Mouse (Mus musculus) left cerebral cortex, postnatal 4 days (tissue): ENCODE measurements at regions not wholly inside any gene's neighbourhood (a gene's known extent, or its start where the extent isn't known, plus 50 kb on each side); places are given as distances from the start of the nearest gene placed in this dataset.
A peak's percentile ranks its signal among the peaks of the same experiment; 100 is the strongest.

Experiments
- DNase-seq: peaks from one replicate; pipeline ENCODE4 v3.0.0-alpha.2; 2022
- intact Hi-C: fragments of 180-260 bp; cut with DNase I; formaldehyde crosslinking; loops from one replicate; pipeline ENCODE4 v1.15.1; 2025

DNA sequence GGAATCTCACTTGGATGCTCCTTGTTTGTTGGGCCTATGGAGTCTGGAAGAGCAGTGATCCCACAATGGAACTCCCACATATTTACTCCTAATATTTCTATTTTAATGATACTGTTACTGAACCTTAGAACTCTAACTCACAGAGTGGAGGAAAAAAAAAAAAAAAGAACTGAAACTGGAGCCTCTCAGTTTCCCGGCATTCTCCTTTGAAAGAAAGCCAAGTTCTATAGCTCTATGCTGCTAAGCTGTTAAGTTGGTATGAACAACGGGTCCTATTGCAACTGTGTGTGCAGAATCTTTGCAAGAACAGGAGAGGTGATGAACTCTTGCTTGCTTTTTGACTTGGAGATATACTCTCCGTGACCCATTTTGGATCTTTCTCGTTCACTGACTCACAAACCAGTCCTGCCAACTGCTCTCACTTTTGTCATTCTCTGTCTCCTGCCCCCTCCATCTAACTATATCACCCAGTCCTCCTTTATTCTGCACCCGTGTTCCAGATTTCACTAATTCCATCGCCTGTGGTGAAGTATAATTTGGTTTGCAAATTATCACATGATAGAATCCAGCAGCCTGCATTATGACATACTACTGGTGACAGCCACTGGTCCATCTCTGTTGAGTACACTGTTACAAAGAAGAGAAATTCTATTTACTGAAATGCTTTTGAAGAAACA is 92.6 kb upstream of the Ctsc start:
- intact Hi-C loops: no loop called here
- DNase-seq: no peak

DNA sequence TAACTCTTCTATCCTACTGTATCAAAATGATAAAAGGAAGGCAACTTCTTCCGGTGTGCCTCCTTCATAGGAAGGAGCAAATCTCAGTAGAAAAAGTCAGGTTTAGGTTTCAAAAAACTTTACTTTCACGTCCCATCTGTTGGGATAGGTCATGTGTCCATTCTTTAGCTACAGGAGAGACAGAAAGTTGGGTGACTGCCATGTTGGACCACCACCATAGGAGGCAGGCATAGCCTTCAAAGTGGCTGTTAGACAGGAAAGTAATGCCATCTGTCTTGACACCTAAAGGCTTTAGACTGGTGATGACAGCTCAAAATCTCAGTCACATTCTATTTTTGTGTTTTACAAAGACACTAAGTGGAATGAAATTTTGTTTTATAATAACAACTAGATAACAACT is 90.3 kb upstream of the Ctsc start:
- DNase-seq: peak; percentile 40
- intact Hi-C loops: no loop called here

DNA sequence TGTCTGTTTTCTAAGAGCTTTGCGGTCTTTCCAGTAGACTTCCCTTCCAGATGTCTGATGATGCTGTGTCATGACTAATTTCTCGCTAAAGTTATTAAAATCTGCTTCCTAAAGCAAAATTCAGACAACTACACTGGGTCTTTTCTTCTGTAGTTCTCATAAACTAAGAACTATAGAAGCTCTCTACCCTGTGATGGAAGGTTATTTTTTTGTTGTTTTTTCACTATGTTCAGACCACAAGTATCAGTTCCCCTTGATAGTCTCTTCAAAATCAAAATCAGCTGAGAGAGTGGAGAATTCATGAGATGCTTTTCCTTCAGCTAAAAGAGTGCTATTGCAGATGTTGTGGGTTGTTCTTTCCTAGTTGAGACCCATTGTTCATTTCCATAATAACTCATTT is 85.1 kb upstream of the Ctsc start:
- intact Hi-C loops: no loop called here
- DNase-seq: no peak

DNA sequence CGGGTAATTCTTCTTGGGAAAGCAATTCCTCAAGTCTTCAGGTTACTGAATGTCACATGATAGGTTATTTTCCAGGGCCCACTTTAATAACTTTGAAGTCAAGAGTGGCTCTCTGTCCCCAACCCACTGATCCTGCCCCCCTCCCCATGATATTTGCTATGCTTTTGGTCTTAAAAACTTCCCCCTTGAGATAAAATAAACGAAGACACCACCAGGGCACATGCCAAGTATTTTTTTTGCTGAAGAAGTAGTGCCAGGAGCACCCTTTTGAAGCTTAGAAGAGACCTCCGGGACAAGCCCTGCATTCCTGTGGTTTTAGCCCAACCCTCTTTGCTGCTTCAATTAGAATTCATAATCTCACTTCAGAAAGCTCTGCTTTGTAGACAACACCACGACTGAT is 78.8 kb upstream of the Ctsc start:
- intact Hi-C loops: no loop called here
- no peak for DNase-seq

DNA sequence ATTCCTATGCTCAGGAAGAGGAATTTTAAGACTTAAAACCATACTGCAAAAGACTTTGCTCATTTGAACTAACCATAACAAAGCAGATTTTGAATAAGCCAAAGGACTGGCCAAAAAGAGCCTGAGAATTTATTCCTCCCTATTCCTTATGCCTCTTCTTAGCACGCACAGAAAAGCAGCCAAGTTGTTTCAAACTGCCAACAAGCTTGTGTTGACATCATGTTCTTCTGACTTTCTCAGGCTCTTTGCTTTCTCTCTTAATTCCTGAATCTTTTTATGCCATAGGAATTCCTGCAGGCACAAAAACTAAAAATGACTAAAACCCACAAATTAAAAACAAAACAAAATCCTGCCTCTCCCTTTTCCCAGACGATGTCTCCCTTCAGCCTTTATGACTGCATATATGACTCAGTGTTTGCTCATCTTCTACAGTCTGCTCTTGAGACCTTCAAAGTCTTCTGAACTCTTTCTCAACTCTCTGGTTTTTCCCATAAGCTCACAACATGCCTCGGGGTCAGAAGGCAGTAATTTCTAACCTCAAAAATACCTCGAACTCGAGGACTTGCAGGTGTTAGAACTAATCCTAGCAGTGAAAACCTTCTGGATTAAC is 77.9 kb upstream of the Ctsc start:
- intact Hi-C loops: no loop called here
- no peak for DNase-seq

DNA sequence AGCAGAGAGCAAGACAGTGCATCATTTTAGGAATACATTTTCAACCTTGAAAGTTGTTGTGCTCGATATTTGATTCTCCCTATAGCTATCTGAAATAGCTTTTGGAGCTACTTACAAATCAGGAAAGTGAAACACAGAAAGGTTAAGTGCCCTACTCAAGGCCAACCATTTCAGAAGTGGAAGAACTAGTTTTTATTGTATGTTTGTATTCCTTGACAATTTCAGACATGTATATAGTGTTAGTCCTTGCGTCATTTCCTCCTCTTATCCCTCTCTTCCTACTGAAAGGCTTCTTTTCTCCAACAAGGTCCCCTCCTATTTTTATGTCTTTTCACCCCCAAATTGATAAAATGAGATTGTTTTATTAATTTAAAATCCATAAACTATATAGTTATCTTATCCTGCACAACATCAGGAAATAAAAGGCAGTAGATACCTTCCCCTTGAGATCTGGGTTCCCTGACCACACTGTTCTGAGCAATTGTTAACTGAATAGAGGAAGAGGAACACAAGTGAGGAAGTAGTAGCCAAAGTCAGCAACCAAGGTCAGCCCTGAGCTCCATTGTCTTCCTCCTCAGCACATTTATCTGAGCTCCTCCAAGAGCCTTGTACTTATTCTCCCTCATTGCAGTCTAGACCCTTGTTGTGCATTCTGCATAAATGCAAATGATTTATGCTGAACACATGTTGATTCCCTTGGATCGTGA is 76.1 kb upstream of the Ctsc start:
- intact Hi-C loops: no loop called here
- DNase-seq: no peak

DNA sequence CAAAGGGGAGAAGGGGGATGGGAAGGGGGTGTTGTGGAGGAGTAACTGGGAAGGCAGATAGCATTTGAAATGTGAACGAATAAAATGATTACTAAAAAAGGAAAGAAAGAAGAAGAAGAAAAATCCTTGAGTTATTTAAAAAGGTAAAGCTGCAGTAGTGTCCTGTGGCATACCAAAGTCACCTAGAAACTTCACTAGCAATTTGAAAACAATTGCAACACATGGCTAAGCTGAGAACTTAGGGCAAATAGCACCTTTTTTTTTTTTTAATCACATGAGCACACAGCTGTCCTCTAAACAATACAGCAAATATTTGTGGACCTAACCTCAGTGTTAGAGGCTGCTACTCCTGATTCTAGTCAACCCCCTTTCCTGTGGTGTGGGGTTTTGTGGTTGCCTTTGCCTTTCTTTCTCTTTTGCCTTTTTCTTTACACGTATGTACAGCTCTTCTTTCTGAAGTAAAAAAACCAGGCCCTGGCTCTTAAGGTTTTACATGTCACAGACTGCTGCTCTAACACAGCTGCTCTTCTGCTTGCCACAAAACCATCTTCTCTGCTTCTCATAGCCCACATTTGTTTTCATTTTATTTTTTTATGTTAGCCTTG is 71.6 kb upstream of the Ctsc start:
- DNase-seq: no peak
- intact Hi-C loops: no loop called here

DNA sequence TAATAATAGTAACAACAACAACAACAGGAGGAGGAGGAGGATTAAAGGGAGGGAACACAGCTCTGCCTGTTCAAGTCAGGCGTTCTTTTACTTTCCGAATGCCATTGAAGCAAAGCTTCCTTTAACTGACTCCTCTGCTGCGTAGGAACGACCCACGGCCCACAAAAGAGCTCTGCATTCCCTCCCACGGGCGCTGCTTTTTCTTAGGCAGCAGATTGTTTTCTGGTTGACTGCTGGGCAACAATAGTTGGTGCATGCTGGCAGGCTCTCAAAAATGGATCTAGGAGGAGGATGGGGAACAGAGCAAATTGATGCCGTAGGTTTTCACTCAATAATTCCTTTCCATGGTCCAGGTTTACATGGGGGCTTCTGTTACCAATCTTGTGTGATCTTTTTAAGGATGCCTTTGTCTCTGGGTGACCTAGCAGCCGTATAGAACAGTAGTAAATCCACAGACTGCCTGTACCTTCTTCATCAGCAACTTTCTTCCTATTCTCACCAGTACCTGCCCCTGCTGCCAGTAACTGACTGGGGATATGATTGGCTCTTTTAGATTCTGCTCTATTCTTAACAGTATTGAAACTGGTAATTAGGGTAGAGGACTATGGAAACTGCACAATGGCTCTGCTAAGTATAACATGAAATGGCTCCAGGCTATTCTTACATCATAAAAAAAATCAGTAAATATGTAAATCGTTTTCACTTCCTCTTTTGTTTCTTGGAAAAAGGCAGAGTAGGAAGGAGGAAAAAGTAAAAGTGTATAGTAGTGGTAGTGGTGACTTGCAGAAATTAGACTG is 70.8 kb upstream of the Ctsc start:
- DNase-seq: peak; percentile 20
- intact Hi-C loops: no loop called here

DNA sequence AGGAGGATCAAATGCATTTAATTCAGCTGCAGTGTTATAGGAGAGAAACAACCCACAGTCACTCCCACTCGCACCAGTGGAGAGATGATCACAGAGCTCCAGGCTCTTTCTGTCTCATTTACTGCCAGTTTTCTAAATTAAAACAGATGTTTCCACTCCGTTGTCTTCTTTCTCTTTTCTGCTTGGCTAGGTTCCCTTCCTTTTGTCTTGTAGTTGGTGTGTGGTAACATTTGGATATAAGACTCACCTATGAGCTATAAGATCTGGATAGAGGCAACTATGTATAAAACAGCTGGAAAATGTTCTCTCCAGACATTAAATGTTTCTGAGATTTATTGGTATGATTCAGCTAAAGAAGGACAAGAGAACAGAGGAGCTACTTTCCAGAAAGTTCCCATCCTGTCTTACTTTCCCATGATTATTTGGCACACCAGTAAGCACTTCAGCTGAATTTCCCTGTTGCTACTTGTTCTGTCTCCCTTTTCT is 63.1 kb upstream of the Ctsc start:
- intact Hi-C loops: no loop called here
- no peak for DNase-seq

DNA sequence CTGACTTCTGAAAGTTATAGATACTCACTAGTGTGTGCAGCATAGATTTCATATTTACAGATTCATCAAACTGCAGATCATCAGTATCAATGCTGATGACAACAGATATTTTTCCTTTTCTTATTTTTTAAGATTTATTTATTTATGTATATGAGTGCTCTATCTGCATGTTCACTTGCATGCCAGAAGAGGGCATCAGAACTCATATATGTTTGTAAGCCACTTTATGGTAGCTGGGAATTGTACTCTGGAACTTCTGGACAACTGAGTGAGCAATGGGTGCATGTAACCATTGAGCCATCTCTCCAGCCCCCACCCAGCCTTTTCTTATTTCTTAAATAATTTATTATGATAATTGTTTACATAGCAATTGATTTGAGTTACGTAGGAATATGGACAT is 62.5 kb upstream of the Ctsc start:
- intact Hi-C loops: no loop called here
- DNase-seq: no peak

DNA sequence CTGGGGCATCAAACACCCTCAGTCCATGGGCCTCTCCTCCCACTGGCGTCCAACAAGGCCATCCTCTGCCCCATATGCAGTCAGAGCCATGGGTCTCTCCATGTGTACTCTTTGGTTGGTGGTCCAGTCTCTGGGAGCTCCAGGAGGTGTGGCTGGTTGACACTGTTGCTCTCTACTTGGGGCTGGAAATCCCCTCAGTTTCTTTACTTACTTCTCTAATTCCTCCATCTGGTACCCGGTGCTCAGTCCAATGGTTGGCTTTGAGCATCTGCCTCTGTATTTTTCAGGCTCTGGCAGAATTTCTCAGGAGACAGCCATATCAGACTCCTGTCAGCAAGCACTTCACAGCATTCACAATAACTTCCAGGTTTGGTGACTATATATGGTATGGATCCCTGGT is 55.7 kb upstream of the Ctsc start:
- intact Hi-C loops: no loop called here

DNA sequence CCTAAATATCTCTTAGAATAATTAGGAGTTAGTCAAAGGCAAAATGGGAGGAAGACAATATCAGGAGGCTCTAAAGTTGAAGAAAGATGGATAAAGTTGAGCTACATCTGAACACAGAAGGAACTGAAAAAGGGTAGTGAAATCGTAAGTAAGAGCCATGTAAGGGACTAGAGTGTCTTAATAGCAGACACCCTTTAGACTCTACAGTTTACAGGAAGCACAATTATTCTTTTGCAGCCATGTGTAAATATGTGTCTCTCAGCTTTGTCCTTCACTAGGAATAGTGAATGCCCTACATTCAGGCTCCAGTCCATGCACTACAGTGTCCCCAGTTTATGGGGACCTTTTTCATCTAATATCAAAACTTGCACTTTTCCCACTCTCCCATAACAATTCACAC is 52.1 kb upstream of the Ctsc start:
- intact Hi-C loops: no loop called here

More for the DNA sequence above, 55.7 kb upstream of the Ctsc start:
- no peak for DNase-seq

More for the DNA sequence above, 52.1 kb upstream of the Ctsc start:
- no peak for DNase-seq
